Mouse (Mus musculus) E14TG2a.4 (cell line): ENCODE results near the gene Thap8.

Experiments
- CTCF ChIP-seq: conservative IDR thresholded peaks from 2 replicates; pipeline ENCODE4 v1.5.1; 2014; ENCODE audit warnings: low read length
- NANOG ChIP-seq: IDR thresholded peaks from 2 replicates; pipeline ENCODE4 v1.6.1; 2014; ENCODE audit warnings: borderline replicate concordance, low read length, mixed read lengths

DNA sequence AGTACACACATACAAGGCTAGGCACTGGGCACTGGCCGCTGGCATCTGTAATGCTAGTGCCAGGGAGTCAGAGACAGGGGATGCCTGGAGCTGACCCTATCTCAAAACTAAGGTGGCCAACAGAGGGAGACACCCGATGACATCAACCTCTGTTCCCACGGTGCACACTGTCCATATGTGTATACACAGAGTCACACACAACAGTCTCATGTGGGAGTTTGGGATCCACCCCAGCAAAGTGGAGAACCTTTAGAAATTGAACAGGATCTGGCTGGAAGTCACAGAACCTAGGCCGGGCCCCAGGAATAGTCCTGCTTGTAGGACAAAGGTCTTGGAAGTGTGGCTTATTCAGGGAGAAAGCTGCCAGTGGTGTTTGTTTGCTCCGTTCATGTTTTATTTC is 14.4 kb downstream of the Thap8 start:
- TF ChIP-seq NANOG (no peak), CTCF (no peak)
